Mouse (Mus musculus) intestine, embryonic 15.5 days (tissue): ENCODE data around the gene Dpm3. TPM values are rescaled to one million over a fixed set of nuclear protein-coding genes. Genes with fewer than 3 reads are reported as not detected.

Experiments used
- ATAC-seq: fragments of 200-750 bp; cut with Nextera tagmentation; 2 replicates; pipeline ENCODE4 v1.8.0; 2017; ENCODE audit warnings: moderate TSS enrichment, moderate library complexity
- H3K27ac ChIP-seq: fragments of 300-500 bp; sonication (generic); 2 replicates; pipeline ENCODE4 v1.5.1; 2015; ENCODE audit warnings: mild to moderate bottlenecking, inconsistent platforms
- H3K27me3 ChIP-seq: fragments of 300-500 bp; sonication (generic); replicated peaks from 2 replicates; pipeline ENCODE4 v1.6.1; 2015; ENCODE audit warnings: inconsistent platforms
- H3K36me3 ChIP-seq: fragments of 300-500 bp; sonication (generic); 2 replicates; pipeline ENCODE4 v1.6.1; 2015; ENCODE audit warnings: inconsistent platforms
- H3K4me1 ChIP-seq: fragments of 300-500 bp; sonication (generic); replicated peaks from 2 replicates; pipeline ENCODE4 v1.6.1; 2015; ENCODE audit warnings: inconsistent platforms
- H3K4me2 ChIP-seq: fragments of 300-500 bp; sonication (generic); replicated peaks from 2 replicates; pipeline ENCODE4 v1.6.1; 2015; ENCODE audit warnings: mild to moderate bottlenecking, inconsistent platforms
- H3K4me3 ChIP-seq: fragments of 300-500 bp; sonication (generic); replicated peaks from 2 replicates; pipeline ENCODE4 v1.5.1; 2015; ENCODE audit warnings: inconsistent platforms
- H3K9ac ChIP-seq: fragments of 300-500 bp; sonication (generic); 2 replicates; pipeline ENCODE4 v1.6.1; 2015; ENCODE audit warnings: inconsistent platforms
- H3K9me3 ChIP-seq: fragments of 300-500 bp; sonication (generic); 2 replicates; pipeline ENCODE4 v1.6.1; 2016; ENCODE audit warnings: inconsistent platforms
- WGBS: fragments of 180-500 bp; shearing (Covaris S2); methylation state at CpG from one replicate; pipeline ENCODE4 v1.1.7; 2015; 5-methylcytosine and 5-hydroxymethylcytosine counted together
- polyA plus RNA-seq: library from polyadenylated mRNA; unstranded; fragments of >200 nt; fragmentation: Nextera tagmentation; extraction: Ambion mirVana; gene quantifications from 2 replicates; pipeline ENCODE4 v1.2.1, GENCODE M21; 2015

Dpm3 gene
- polyA plus RNA-seq, 1 experiment from 2014 or later = 131 TPM

DNA sequence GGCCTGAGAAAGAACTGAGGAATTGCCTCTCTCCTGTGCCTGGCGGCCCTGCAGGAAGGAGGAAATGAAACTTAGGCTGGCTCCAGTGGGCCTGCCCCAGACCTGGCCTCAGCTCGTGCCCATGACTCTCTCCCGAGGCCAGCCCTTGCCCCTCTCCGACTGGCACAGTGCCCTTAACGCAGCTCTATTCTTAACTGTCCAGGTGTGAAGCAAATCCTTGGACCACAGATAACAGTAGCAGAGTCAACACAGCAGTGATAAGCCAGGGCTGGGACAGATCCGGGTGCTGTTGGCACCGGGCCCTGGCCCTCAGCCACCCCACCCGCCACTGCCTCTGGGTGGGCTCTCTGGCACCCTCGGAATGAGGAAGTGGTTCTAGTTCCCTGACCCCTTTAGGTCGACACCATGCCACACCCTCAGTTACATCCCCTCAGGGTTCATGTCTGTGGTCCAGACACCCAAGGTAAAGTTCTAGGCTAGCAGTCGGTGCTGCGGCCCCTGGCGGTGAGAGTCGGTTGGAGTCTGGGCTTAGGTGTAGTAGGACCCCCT lies 25.5 kb upstream of the Dpm3 start:
- Histone ChIP-seq H3K9ac (no peak overlapping the region), H3K4me2 (no peak overlapping the region)
- 63% methylated on average over 14 of the region's 14 CpGs for WGBS

DNA sequence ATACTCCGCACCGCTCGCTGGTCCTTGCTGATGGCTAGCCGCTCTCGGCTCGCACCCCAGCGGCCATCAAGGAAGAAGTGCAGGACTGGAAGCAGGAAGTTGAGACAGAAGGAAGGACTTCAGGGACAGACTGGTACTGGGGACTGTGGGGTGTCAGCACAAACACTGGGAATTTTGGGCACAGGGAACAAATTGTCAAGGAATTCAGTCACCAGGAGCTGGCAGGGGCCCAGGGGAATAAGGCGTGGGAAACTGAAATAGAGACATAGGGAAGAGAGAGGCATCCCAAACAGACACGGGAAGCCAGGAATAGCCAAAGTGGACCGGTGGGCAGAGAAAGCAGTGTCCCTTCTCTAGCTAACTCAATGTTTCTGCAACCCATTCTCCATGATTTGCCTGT lies 22.6 kb upstream of the Dpm3 start:
- no peaks in the 10 kb centered on the region for H3K27me3 ChIP-seq
- no peaks in the 10 kb centered on the region for H3K9me3 ChIP-seq
- no peak for ATAC-seq
- H3K9ac ChIP-seq = no peak overlapping the region
- 91% methylated on average over 10 of the region's 10 CpGs for WGBS
- H3K4me1 ChIP-seq = peaks cover 18% of the 10 kb centered on the region; the same call in 1 of the 2 replicates
- H3K4me2 ChIP-seq = no peak overlapping the region
- H3K36me3 ChIP-seq = no peaks in the 10 kb centered on the region
- no peak overlapping the region for H3K4me3 ChIP-seq
- H3K27ac ChIP-seq = no peak overlapping the region

More for the DNA sequence above, 25.5 kb upstream of the Dpm3 start:
- no peak overlapping the region for H3K27ac ChIP-seq
- no peak overlapping the region for H3K4me3 ChIP-seq
- H3K36me3 ChIP-seq = no peaks in the 10 kb centered on the region
- peaks cover 22% of the 10 kb centered on the region; the same call in 1 of the 2 replicates for H3K4me1 ChIP-seq
- ATAC-seq = peak; percentile 62
- no peaks in the 10 kb centered on the region for H3K9me3 ChIP-seq
- no peaks in the 10 kb centered on the region for H3K27me3 ChIP-seq

- Histone ChIP-seq H3K27ac (no peak overlapping the region), H3K4me2 (no peak overlapping the region), H3K36me3 (no peaks in the 10 kb centered on the region), H3K9ac (no peak overlapping the region), H3K27me3 (no peaks in the 10 kb centered on the region), H3K4me1 (peaks cover 17% of the 10 kb centered on the region; the same call in 1 of the 2 replicates), H3K9me3 (no peaks in the 10 kb centered on the region), H3K4me3 (no peak overlapping the region)
- WGBS = 92% methylated on average over 21 of the region's 21 CpGs
- no peak for ATAC-seq
Measured at GRCm38 (mm10) chr3:89237682-89238081, 21.5 kb upstream of the Dpm3 start.

- H3K4me3 ChIP-seq = no peak overlapping the region
- peaks cover 12% of the 10 kb centered on the region for H3K4me1 ChIP-seq
- no peak overlapping the region for H3K27ac ChIP-seq
- H3K36me3 ChIP-seq = no peaks in the 10 kb centered on the region
- peak overlapping the region; percentile 32 for H3K4me2 ChIP-seq
- no peaks in the 10 kb centered on the region for H3K27me3 ChIP-seq
- H3K9me3 ChIP-seq = no peaks in the 10 kb centered on the region
- peak; percentile 75 for ATAC-seq
- 57% methylated on average over 12 of the region's 12 CpGs for WGBS
- no peak overlapping the region for H3K9ac ChIP-seq
Measured at GRCm38 (mm10) chr3:89238494-89238893, 20.7 kb upstream of the Dpm3 start.

GRCm38 (mm10) chr3:89242331-89242895 lies 16.7 kb upstream of the Dpm3 start:
- H3K9me3 ChIP-seq = no peaks in the 10 kb centered on the region
- WGBS = 69% methylated on average over 9 of the region's 9 CpGs
- H3K27me3 ChIP-seq = 0 out of 2 replicates have a peak, but pooled peaks cover 6% of the 10 kb centered on the region
- H3K4me3 ChIP-seq = no peak overlapping the region
- no peak overlapping the region for H3K4me2 ChIP-seq
- no peak overlapping the region for H3K9ac ChIP-seq
- no peak for ATAC-seq
- H3K27ac ChIP-seq = no peak overlapping the region
- H3K4me1 ChIP-seq = peaks cover 35% of the 10 kb centered on the region
- H3K36me3 ChIP-seq = no peaks in the 10 kb centered on the region

- peak; percentile 29 for ATAC-seq
- Histone ChIP-seq H3K36me3 (0 out of 2 replicates have a peak, but pooled peaks cover 3% of the 10 kb centered on the region), H3K27ac (no peak overlapping the region), H3K4me1 (peaks cover 34% of the 10 kb centered on the region), H3K27me3 (0 out of 2 replicates have a peak, but pooled peaks cover 6% of the 10 kb centered on the region), H3K9ac (no peak overlapping the region), H3K4me3 (no peak overlapping the region), H3K4me2 (peak overlapping the region; percentile 83), H3K9me3 (no peaks in the 10 kb centered on the region)
- 20% methylated on average over 14 of the region's 14 CpGs for WGBS
Measured at GRCm38 (mm10) chr3:89243609-89244008, 15.5 kb upstream of the Dpm3 start.

GRCm38 (mm10) chr3:89244158-89244981 lies 14.8 kb upstream of the Dpm3 start:
- H3K27me3 ChIP-seq = 0 out of 2 replicates have a peak, but pooled peaks cover 6% of the 10 kb centered on the region
- H3K27ac ChIP-seq = no peak overlapping the region
- peaks cover 34% of the 10 kb centered on the region for H3K4me1 ChIP-seq
- H3K9ac ChIP-seq = peak overlapping the region; percentile 20; the same call in 1 of the 2 replicates
- ATAC-seq = peak; percentile 21; the same call in 1 of the 2 replicates
- H3K9me3 ChIP-seq = no peaks in the 10 kb centered on the region
- 23% methylated on average over 25 of the region's 25 CpGs for WGBS
- 0 out of 2 replicates have a peak, but pooled peaks cover 7% of the 10 kb centered on the region for H3K36me3 ChIP-seq
- peak overlapping the region; percentile 62 for H3K4me3 ChIP-seq
- peak overlapping the region; percentile 83 for H3K4me2 ChIP-seq

DNA sequence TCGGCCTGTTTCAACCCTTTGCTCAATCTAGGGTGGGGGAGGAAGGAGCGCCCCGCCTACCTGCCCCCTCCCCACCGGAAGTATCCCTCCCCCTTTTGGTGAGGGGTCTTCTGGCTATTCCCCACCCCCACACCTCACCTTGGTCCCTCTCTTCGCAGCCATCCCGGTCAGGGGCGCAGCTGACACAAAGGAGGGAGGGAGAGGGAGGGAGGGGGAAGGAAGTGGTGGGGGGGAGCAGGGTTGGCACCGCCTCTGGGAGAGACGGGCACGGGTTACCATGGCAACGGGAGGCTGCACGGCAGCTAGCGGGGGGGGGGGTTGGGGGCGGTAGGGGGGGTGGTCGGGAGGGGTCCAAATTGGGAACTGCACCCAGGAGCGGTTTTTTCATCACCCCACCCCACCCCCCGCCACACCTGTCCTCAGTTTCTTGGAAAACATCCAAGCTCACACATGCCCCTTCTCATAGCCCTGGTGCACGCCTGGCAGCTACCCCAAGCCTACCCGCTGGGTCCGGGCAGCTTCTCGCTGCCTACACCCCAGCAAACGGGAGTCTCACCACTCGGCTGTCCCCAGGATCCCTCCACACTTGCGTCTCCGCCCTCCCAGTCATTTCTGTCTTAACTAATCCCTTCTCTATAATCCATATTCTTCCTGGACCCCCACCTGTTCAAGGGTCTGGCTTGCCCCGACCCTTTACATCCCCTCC lies 14.0 kb upstream of the Dpm3 start:
- Histone ChIP-seq H3K36me3 (0 out of 2 replicates have a peak, but pooled peaks cover 10% of the 10 kb centered on the region), H3K9me3 (no peaks in the 10 kb centered on the region), H3K27ac (no peak overlapping the region), H3K4me1 (peaks cover 34% of the 10 kb centered on the region), H3K9ac (peak overlapping the region; percentile 20; the same call in 1 of the 2 replicates), H3K4me2 (peak overlapping the region; percentile 83), H3K4me3 (peak overlapping the region; percentile 62), H3K27me3 (0 out of 2 replicates have a peak, but pooled peaks cover 6% of the 10 kb centered on the region)
- WGBS = under 1% methylated on average over 18 of the region's 26 CpGs
- ATAC-seq = peak; percentile 17; the same call in 1 of the 2 replicates

DNA sequence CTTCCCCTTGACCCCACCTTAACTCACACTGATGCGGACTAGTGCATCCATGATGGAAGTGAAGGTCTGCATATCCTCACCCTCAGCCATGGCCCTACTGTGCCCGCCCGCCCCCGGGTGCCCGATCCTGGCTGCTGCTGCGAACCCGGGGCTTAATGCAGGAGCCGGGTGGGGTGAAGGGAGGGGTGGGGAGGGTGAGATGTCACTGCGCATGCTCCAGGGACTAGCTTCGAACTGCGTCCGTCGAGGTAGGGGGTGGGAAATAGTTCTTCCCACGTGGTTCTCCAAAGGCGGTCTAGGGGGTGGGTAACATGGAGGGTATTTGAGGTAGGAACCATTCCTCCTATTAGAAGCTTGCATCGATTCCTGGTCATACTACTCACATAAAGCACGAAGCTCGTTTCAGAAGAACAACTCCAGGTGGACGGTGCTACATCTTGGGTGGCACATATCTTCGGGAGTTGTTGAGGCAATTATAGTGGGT lies 13.4 kb upstream of the Dpm3 start, which contains the start of gene Krtcap2:
TSS of gene Krtcap2 (plus strand) at position 279 of the 484 bp plus-strand sequence.
- 5% methylated on average over 20 of the region's 20 CpGs for WGBS
- Histone ChIP-seq H3K9ac (peak within 1 kb of the TSS; percentile 79), H3K4me2 (peak within 1 kb of the TSS; percentile 83), H3K27me3 (0 out of 2 replicates have a peak, but pooled peaks cover 6% of the 10 kb centered on the region), H3K27ac (peak within 1 kb of the TSS; percentile 70), H3K9me3 (no peaks in the 10 kb centered on the region), H3K36me3 (0 out of 2 replicates have a peak, but pooled peaks cover 10% of the 10 kb centered on the region), H3K4me3 (peak within 1 kb of the TSS; percentile 62), H3K4me1 (peaks cover 36% of the 10 kb centered on the region)
- peak; percentile 29 for ATAC-seq

DNA sequence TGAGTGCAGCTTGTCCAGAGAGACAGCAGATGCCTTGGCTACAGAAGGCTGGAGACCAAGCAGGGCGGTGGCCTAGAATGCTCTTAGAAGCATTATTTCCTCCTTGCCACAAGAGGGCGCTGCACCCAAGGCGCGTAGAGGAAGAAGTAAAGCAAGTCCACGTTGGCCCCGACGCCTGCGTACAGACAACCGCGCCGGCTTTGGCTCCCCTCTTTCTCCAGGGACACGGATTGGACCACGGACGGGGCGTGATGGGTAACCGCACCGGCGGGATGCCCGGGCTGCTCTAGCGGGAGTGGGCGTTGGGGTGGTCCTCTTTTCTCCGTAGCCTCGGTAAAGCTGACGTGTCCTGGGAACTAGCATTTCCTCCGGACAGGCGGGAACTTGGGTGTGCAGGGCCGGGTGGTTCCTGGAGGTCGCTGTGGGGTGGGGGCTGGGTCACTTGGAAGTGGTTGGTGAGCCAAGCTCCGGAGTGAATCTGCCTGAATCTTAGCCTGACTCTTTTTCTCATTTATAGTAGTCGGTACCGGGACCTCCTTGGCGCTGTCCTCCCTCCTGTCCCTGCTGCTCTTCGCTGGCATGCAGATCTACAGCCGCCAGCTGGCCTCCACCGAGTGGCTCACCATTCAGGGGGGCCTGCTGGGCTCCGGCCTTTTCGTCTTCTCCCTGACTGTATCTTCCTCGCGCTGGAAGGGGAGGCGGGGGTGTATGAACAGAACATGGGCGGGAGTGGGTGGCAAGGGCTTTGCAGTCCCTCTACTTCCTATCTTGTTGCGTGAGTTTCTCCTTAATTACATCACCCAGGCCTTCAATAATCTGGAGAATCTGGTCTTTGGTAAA lies 12.7 kb upstream of the Dpm3 start, which contains the start of gene Trim46:
TSS of gene Trim46 (minus strand) at position 49 of the 840 bp plus-strand sequence.
- Histone ChIP-seq H3K4me3 (peak within 1 kb of the TSS; percentile 62), H3K4me2 (peak within 1 kb of the TSS; percentile 83), H3K36me3 (0 out of 2 replicates have a peak, but pooled peaks cover 10% of the 10 kb centered on the region), H3K9me3 (no peaks in the 10 kb centered on the region), H3K4me1 (peaks cover 44% of the 10 kb centered on the region), H3K9ac (peak within 1 kb of the TSS; percentile 79), H3K27ac (peak within 1 kb of the TSS; percentile 70), H3K27me3 (0 out of 2 replicates have a peak, but pooled peaks cover 6% of the 10 kb centered on the region)
- WGBS = under 1% methylated on average over 42 of the region's 42 CpGs
- peak; percentile 78 for ATAC-seq
